Mouse (Mus musculus) forebrain, postnatal 0 days (tissue): Measurements from ENCODE around the gene Slc39a11. TPM values are rescaled to one million over a fixed set of nuclear protein-coding genes. Genes with fewer than 3 reads are reported as not detected.

Experiments
- ATAC-seq: fragments of 200-750 bp; cut with Nextera tagmentation; 2 replicates; pipeline ENCODE4 v1.8.0; 2017; ENCODE audit warnings: mild to moderate bottlenecking, moderate library complexity
- DNase-seq: peaks from one replicate; pipeline ENCODE4 v3.0.0-alpha.2; 2015
- H3K27ac ChIP-seq: fragments of 300-500 bp; sonication (generic); 2 replicates; pipeline ENCODE4 v1.5.1; 2014; ENCODE audit warnings: low read depth, mild to moderate bottlenecking, antibody characterized with exemption, low read length, moderate library complexity, mixed read lengths
- H3K27me3 ChIP-seq: fragments of 300-500 bp; sonication (generic); 2 replicates; pipeline ENCODE4 v1.6.1; 2014; ENCODE audit warnings: mild to moderate bottlenecking, low read length, mixed read lengths; ENCODE audit not compliant: insufficient read depth
- H3K36me3 ChIP-seq: fragments of 300-500 bp; sonication (generic); 2 replicates; pipeline ENCODE4 v1.6.1; 2014; ENCODE audit warnings: mild to moderate bottlenecking, moderate library complexity; ENCODE audit not compliant: insufficient read depth
- H3K4me1 ChIP-seq: fragments of 300-500 bp; sonication (generic); 2 replicates; pipeline ENCODE4 v1.6.1; 2014; ENCODE audit warnings: antibody characterized with exemption; ENCODE audit not compliant: insufficient read depth
- H3K4me2 ChIP-seq: fragments of 300-500 bp; sonication (generic); 2 replicates; pipeline ENCODE4 v1.6.1; 2014; ENCODE audit warnings: low read depth, mild to moderate bottlenecking, moderate library complexity
- H3K4me3 ChIP-seq: fragments of 300-500 bp; sonication (generic); 2 replicates; pipeline ENCODE4 v1.5.1; 2014; ENCODE audit warnings: low read depth, low read length, mixed read lengths
- H3K9ac ChIP-seq: fragments of 300-500 bp; sonication (generic); 2 replicates; pipeline ENCODE4 v1.6.1; 2014; ENCODE audit warnings: mild to moderate bottlenecking
- H3K9me3 ChIP-seq: fragments of 300-500 bp; sonication (generic); 2 replicates; pipeline ENCODE4 v1.6.1; 2016; ENCODE audit warnings: low read length
- CTCF ChIP-seq: sonication (generic); IDR thresholded peaks from 2 replicates; pipeline ENCODE4 v1.5.1; 2016; ENCODE audit warnings: antibody characterized with exemption, control low read depth, low read depth
- WGBS: fragments of 180-500 bp; shearing (Covaris S2); extraction: QIAGEN DNeasy Blood & Tissue Kit; methylation state at CpG from one replicate; pipeline ENCODE4 v1.1.7; 2014; 5-methylcytosine and 5-hydroxymethylcytosine counted together
- polyA plus RNA-seq: library from polyadenylated mRNA; unstranded; fragments of >200 nt; fragmentation: Nextera tagmentation; extraction: Ambion mirVana; gene quantifications from 2 replicates; pipeline ENCODE4 v1.2.1, GENCODE M21; 2015
- total RNA-seq: library from RNA; depleted of rRNA; stranded (reverse); fragments of >200 nt; gene quantifications from 2 replicates; pipeline ENCODE4 v1.2.3, GENCODE M21; 2014

Slc39a11 gene
- total and polyA plus RNA-seq, 2 experiments from 2014 or later: 39.1 to 48.2 TPM

- Histone ChIP-seq H3K4me1 (peaks cover 5% of the 10 kb centered on the region; the same call in 1 of the 2 replicates), H3K36me3 (no peaks in the 10 kb centered on the region), H3K9ac (no peak overlapping the region), H3K4me3 (no peak overlapping the region), H3K9me3 (no peaks in the 10 kb centered on the region), H3K27me3 (no peaks in the 10 kb centered on the region), H3K27ac (0 out of 2 replicates have a peak overlapping the region, but pooled peaks have one; percentile 40), H3K4me2 (no peak overlapping the region)
- TF ChIP-seq CTCF: no peak
- DNase-seq (no peak), ATAC-seq (no peak)
- WGBS: 32% methylated on average over 16 of the region's 16 CpGs
Measured at GRCm38 (mm10) chr11:113452861-113453568, 196.9 kb downstream of the Slc39a11 start.

GRCm38 (mm10) chr11:113451301-113451700, 198.6 kb downstream of the Slc39a11 start:
- 0 out of 2 replicates have a peak overlapping the region, but pooled peaks have one; percentile 21 for H3K27ac ChIP-seq
- no peaks in the 10 kb centered on the region for H3K27me3 ChIP-seq
- H3K4me1 ChIP-seq: peaks cover 5% of the 10 kb centered on the region; the same call in 1 of the 2 replicates
- DNase-seq: peak; percentile 42
- H3K9ac ChIP-seq: no peak overlapping the region; the same call in 1 of the 2 replicates
- H3K36me3 ChIP-seq: no peaks in the 10 kb centered on the region
- 57% methylated on average over 10 of the region's 10 CpGs for WGBS
- H3K4me3 ChIP-seq: no peak overlapping the region
- TF ChIP-seq CTCF: no peak
- no peaks in the 10 kb centered on the region for H3K9me3 ChIP-seq
- no peak overlapping the region for H3K4me2 ChIP-seq
- peak; percentile 43; the same call in 1 of the 2 replicates for ATAC-seq

- Histone ChIP-seq H3K4me1 (peaks cover 5% of the 10 kb centered on the region; the same call in 1 of the 2 replicates), H3K4me3 (no peak overlapping the region), H3K9me3 (no peaks in the 10 kb centered on the region), H3K36me3 (no peaks in the 10 kb centered on the region), H3K27me3 (no peaks in the 10 kb centered on the region), H3K27ac (no peak overlapping the region), H3K9ac (no peak overlapping the region), H3K4me2 (no peak overlapping the region)
- no peak for TF ChIP-seq CTCF
- 34% methylated on average over 4 of the region's 4 CpGs for WGBS
- ATAC-seq (peak; percentile 71), DNase-seq (no peak)
Measured at GRCm38 (mm10) chr11:113450665-113451064, 199.2 kb downstream of the Slc39a11 start.

- no peak overlapping the region for H3K27ac ChIP-seq
- H3K4me3 ChIP-seq: no peak overlapping the region
- no peaks in the 10 kb centered on the region for H3K36me3 ChIP-seq
- H3K9ac ChIP-seq: no peak overlapping the region
- DNase-seq (no peak), ATAC-seq (no peak)
- no peak for TF ChIP-seq CTCF
- H3K9me3 ChIP-seq: no peaks in the 10 kb centered on the region
- peaks cover 5% of the 10 kb centered on the region; the same call in 1 of the 2 replicates for H3K4me1 ChIP-seq
- no peaks in the 10 kb centered on the region for H3K27me3 ChIP-seq
- WGBS: 85% methylated on average over 6 of the region's 6 CpGs
- H3K4me2 ChIP-seq: no peak overlapping the region
Measured at GRCm38 (mm10) chr11:113450028-113450427, 199.9 kb downstream of the Slc39a11 start.

- peaks cover 10% of the 10 kb centered on the region; the same call in 1 of the 2 replicates for H3K4me1 ChIP-seq
- no peak for ATAC-seq
- H3K4me2 ChIP-seq: no peak overlapping the region
- H3K27me3 ChIP-seq: no peaks in the 10 kb centered on the region
- H3K4me3 ChIP-seq: no peak overlapping the region
- no peak overlapping the region for H3K9ac ChIP-seq
- no peaks in the 10 kb centered on the region for H3K36me3 ChIP-seq
- no peak for DNase-seq
- 96% methylated on average over 11 of the region's 11 CpGs for WGBS
- peaks cover 7% of the 10 kb centered on the region; the same call in 1 of the 2 replicates for H3K9me3 ChIP-seq
- H3K27ac ChIP-seq: no peak overlapping the region
- no peak for TF ChIP-seq CTCF
Measured at GRCm38 (mm10) chr11:113442036-113442435, 207.8 kb downstream of the Slc39a11 start.

GRCm38 (mm10) chr11:113439328-113440030, 210.4 kb downstream of the Slc39a11 start:
- Histone ChIP-seq H3K4me3 (no peak overlapping the region), H3K27ac (peak overlapping the region; percentile 74), H3K9me3 (peaks cover 7% of the 10 kb centered on the region; the same call in 1 of the 2 replicates), H3K4me1 (peaks cover 10% of the 10 kb centered on the region; the same call in 1 of the 2 replicates), H3K4me2 (no peak overlapping the region), H3K27me3 (no peaks in the 10 kb centered on the region), H3K36me3 (no peaks in the 10 kb centered on the region), H3K9ac (0 out of 2 replicates have a peak overlapping the region, but pooled peaks have one; percentile 11)
- 16% methylated on average over 20 of the region's 20 CpGs for WGBS
- TF ChIP-seq CTCF: no peak
- ATAC-seq (peak; percentile 94), DNase-seq (peak; percentile 75)

- Histone ChIP-seq H3K4me2 (no peak overlapping the region), H3K9ac (no peak overlapping the region), H3K4me3 (no peak overlapping the region), H3K9me3 (peaks cover 7% of the 10 kb centered on the region; the same call in 1 of the 2 replicates), H3K27ac (peak overlapping the region; percentile 74), H3K27me3 (no peaks in the 10 kb centered on the region), H3K36me3 (no peaks in the 10 kb centered on the region), H3K4me1 (peaks cover 10% of the 10 kb centered on the region; the same call in 1 of the 2 replicates)
- TF ChIP-seq CTCF: peak; percentile 51
- ATAC-seq: peak; percentile 47; the same call in 1 of the 2 replicates
- 63% methylated on average over 5 of the region's 5 CpGs for WGBS
- peak; percentile 52 for DNase-seq
Measured at GRCm38 (mm10) chr11:113438915-113439314, 211.0 kb downstream of the Slc39a11 start.
